Mouse (Mus musculus) MEL (cell line): ENCODE results near the gene Pabpn1l. TPM values are rescaled to one million over a fixed set of nuclear protein-coding genes. Genes with fewer than 3 reads are reported as not detected.

Source experiments
- DNase-seq: peaks from one replicate; pipeline ENCODE4 v3.0.0; 2011; ENCODE audit warnings: low read depth, low spot score
- H3K27ac ChIP-seq: 2 replicates; pipeline ENCODE4 v1.5.1; 2012; ENCODE audit warnings: low read depth, mild to moderate bottlenecking, control low read depth, low read length, moderate library complexity; ENCODE audit not compliant: control insufficient read depth
- H3K27me3 ChIP-seq, 2 experiments: fragments of 150-350 bp in 1 of 2; sonication (generic) in 1 of 2; 2 replicates each; pipeline ENCODE4 v1.6.1; 2012; ENCODE audit warnings: low read length in 2 of 2, mild to moderate bottlenecking in 2 of 2, improper control_type of control experiment in 1 of 2, moderate library complexity in 1 of 2; ENCODE audit not compliant: insufficient read depth in 2 of 2, control insufficient read depth in 1 of 2
- H3K36me3 ChIP-seq, 2 experiments: 2 replicates each; pipeline ENCODE4 v1.6.1; 2012 to 2014; ENCODE audit warnings: low read length in 2 of 2, improper control_type of control experiment in 1 of 2, inconsistent platforms in 1 of 2, mild to moderate bottlenecking in 1 of 2; ENCODE audit not compliant: insufficient read depth in 2 of 2, control insufficient read depth in 1 of 2
- H3K4me1 ChIP-seq, 2 experiments: fragments of 150-350 bp in 1 of 2; sonication (generic) in 1 of 2; 2 replicates each; pipeline ENCODE4 v1.6.1; 2012; ENCODE audit warnings: low read length in 2 of 2, improper control_type of control experiment in 1 of 2, mild to moderate bottlenecking in 1 of 2; ENCODE audit not compliant: insufficient read depth in 2 of 2, control insufficient read depth in 1 of 2
- H3K4me3 ChIP-seq, 2 experiments: fragments of 150-350 bp in 1 of 2; sonication (generic) in 1 of 2; 2 replicates each; pipeline ENCODE4 v1.5.1; 2012; ENCODE audit warnings: low read depth in 2 of 2, low read length in 2 of 2, mild to moderate bottlenecking in 2 of 2, moderate library complexity in 2 of 2, control low read depth in 1 of 2, improper control_type of control experiment in 1 of 2; ENCODE audit not compliant: control insufficient read depth in 1 of 2, insufficient read depth in 1 of 2
- H3K79me2 ChIP-seq: 2 replicates; pipeline ENCODE4 v1.6.1; 2012; ENCODE audit warnings: mild to moderate bottlenecking, low read length, moderate library complexity; ENCODE audit not compliant: control insufficient read depth, poor library complexity, insufficient read depth
- H3K9ac ChIP-seq: 2 replicates; pipeline ENCODE4 v1.6.1; 2012; ENCODE audit warnings: low read depth, mild to moderate bottlenecking, control low read depth, low read length, moderate library complexity; ENCODE audit not compliant: control insufficient read depth, poor library complexity, severe bottlenecking
- H3K9me3 ChIP-seq: fragments of 150-350 bp; sonication (generic); replicated peaks from 2 replicates; pipeline ENCODE4 v1.6.1; 2012; ENCODE audit warnings: mild to moderate bottlenecking, low read length, improper control_type of control experiment, moderate library complexity; ENCODE audit not compliant: insufficient read depth
- EP300 ChIP-seq, 2 experiments: IDR thresholded peaks; 2 replicates each; pipeline ENCODE4 v1.6.1; 2011; ENCODE audit warnings: improper control_type of control experiment in 2 of 2, low read length in 2 of 2, low read depth in 1 of 2, mild to moderate bottlenecking in 1 of 2
- HCFC1 ChIP-seq: IDR thresholded peaks from 2 replicates; pipeline ENCODE4 v1.6.1; 2012; ENCODE audit warnings: low read depth, mild to moderate bottlenecking, inconsistent platforms, low read length, improper control_type of control experiment, moderate library complexity
- JUND ChIP-seq: IDR thresholded peaks from 2 replicates; pipeline ENCODE4 v1.6.1; 2011; ENCODE audit warnings: low read depth, mild to moderate bottlenecking, improper control_type of control experiment, low read length
- MAFK ChIP-seq: IDR thresholded peaks from 2 replicates; pipeline ENCODE4 v1.6.1; 2011; ENCODE audit warnings: low read depth, mild to moderate bottlenecking, low read length, improper control_type of control experiment, borderline replicate concordance
- MAX ChIP-seq: IDR thresholded peaks from 2 replicates; pipeline ENCODE4 v1.6.1; 2011; ENCODE audit warnings: low read length, improper control_type of control experiment
- MAZ ChIP-seq: IDR thresholded peaks from 2 replicates; pipeline ENCODE4 v1.6.1; 2012; ENCODE audit warnings: low read depth, mild to moderate bottlenecking, inconsistent platforms, low read length, improper control_type of control experiment
- MEF2A ChIP-seq: IDR thresholded peaks from 2 replicates; pipeline ENCODE4 v1.6.1; 2014; ENCODE audit warnings: low read depth, mild to moderate bottlenecking, inconsistent platforms, low read length, improper control_type of control experiment; ENCODE audit not compliant: poor library complexity, insufficient replicate concordance, severe bottlenecking; ENCODE audit errors: extremely low read depth
- MXI1 ChIP-seq: IDR thresholded peaks from 2 replicates; pipeline ENCODE4 v1.6.1; 2011; ENCODE audit warnings: mild to moderate bottlenecking, low read depth, low read length, improper control_type of control experiment
- NELFE ChIP-seq: IDR thresholded peaks from 2 replicates; pipeline ENCODE4 v1.6.1; 2011; ENCODE audit warnings: low read depth, low read length, improper control_type of control experiment
- POLR2A ChIP-seq, 2 experiments: IDR thresholded peaks; 2 replicates each; pipeline ENCODE4 v1.6.1; 2011 to 2012; ENCODE audit warnings: low read length in 2 of 2, mild to moderate bottlenecking in 2 of 2, control low read depth in 1 of 2, improper control_type of control experiment in 1 of 2, low read depth in 1 of 2, moderate library complexity in 1 of 2; ENCODE audit not compliant: control insufficient read depth in 1 of 2, insufficient read depth in 1 of 2, poor library complexity in 1 of 2
- POLR2AphosphoS2 ChIP-seq: IDR thresholded peaks from 2 replicates; pipeline ENCODE4 v1.6.1; 2011; ENCODE audit warnings: low read length, improper control_type of control experiment
- POLR2AphosphoS5 ChIP-seq: IDR thresholded peaks from 2 replicates; pipeline ENCODE4 v1.6.1; 2012; ENCODE audit warnings: low read depth, borderline replicate concordance, mild to moderate bottlenecking, inconsistent platforms, low read length, moderate library complexity, mixed read lengths
- RAD21 ChIP-seq: IDR thresholded peaks from 2 replicates; pipeline ENCODE4 v1.6.1; 2011; ENCODE audit warnings: mild to moderate bottlenecking, low read depth, low read length, improper control_type of control experiment
- SIN3A ChIP-seq: IDR thresholded peaks from 2 replicates; pipeline ENCODE4 v1.6.1; 2012; ENCODE audit warnings: low read length, improper control_type of control experiment, inconsistent platforms
- SMC3 ChIP-seq: IDR thresholded peaks from 2 replicates; pipeline ENCODE4 v1.6.1; 2011; ENCODE audit warnings: low read depth, low read length, improper control_type of control experiment
- TBP ChIP-seq: IDR thresholded peaks from 2 replicates; pipeline ENCODE4 v1.8.0; 2011; ENCODE audit warnings: low read depth, low read length, improper control_type of control experiment
- TCF12 ChIP-seq: IDR thresholded peaks from 2 replicates; pipeline ENCODE4 v1.6.1; 2014; ENCODE audit warnings: low read depth, mild to moderate bottlenecking, inconsistent platforms, low read length, improper control_type of control experiment, moderate library complexity
- UBTF ChIP-seq: IDR thresholded peaks from 2 replicates; pipeline ENCODE4 v1.6.1; 2012; ENCODE audit warnings: low read depth, mild to moderate bottlenecking, inconsistent platforms, low read length, improper control_type of control experiment, moderate library complexity, borderline replicate concordance; ENCODE audit not compliant: insufficient read depth
- USF1 ChIP-seq: IDR thresholded peaks from 2 replicates; pipeline ENCODE4 v1.6.1; 2014; ENCODE audit warnings: low read depth, mild to moderate bottlenecking, inconsistent platforms, low read length, improper control_type of control experiment, moderate library complexity
- USF2 ChIP-seq, 2 experiments: IDR thresholded peaks; 2 replicates each; pipeline ENCODE4 v1.6.1; 2011 to 2012; ENCODE audit warnings: improper control_type of control experiment in 2 of 2, low read length in 2 of 2, borderline replicate concordance in 1 of 2, inconsistent platforms in 1 of 2, low read depth in 1 of 2, mild to moderate bottlenecking in 1 of 2; ENCODE audit not compliant: insufficient read depth in 1 of 2
- ZC3H11A ChIP-seq: IDR thresholded peaks from 2 replicates; pipeline ENCODE4 v1.6.1; 2012; ENCODE audit warnings: low read depth, mild to moderate bottlenecking, inconsistent platforms, low read length, improper control_type of control experiment
- polyA plus RNA-seq, 2 experiments: library from polyadenylated mRNA; stranded (reverse) in 1 of 2; unstranded in 1 of 2; fragments of >175 nt in 1 of 2; fragments of >200 nt in 1 of 2; gene quantifications; 2 replicates each; pipeline versions ENCODE4 v1.2.1 to v1.2.4; 2012; ENCODE audit warnings: low replicate concordance in 2 of 2, low read depth in 1 of 2; ENCODE audit not compliant: insufficient read length in 2 of 2, insufficient read depth in 1 of 2, missing spikeins in 1 of 2
- total RNA-seq: library from RNA; depleted of rRNA; stranded (reverse); fragments of 300-350 nt; gene quantifications from 2 replicates; pipeline ENCODE4 v1.2.3, GENCODE M21; 2012

The Pabpn1l gene
- total and polyA plus RNA-seq, 3 experiments, result 0.15 TPM; not detected in 2

GRCm38 (mm10) chr8:122656056-122656999, 33.8 kb upstream of the Pabpn1l start (continued):
- TF ChIP-seq MXI1 (no peak), POLR2AphosphoS2 (peak; percentile 30; the same call in 1 of the 2 replicates), ZC3H11A (no peak), USF1 (0 out of 2 replicates have a peak, but pooled peaks have one; percentile 26)
- TF ChIP-seq, all 39 proteins: peak for 11

DNA sequence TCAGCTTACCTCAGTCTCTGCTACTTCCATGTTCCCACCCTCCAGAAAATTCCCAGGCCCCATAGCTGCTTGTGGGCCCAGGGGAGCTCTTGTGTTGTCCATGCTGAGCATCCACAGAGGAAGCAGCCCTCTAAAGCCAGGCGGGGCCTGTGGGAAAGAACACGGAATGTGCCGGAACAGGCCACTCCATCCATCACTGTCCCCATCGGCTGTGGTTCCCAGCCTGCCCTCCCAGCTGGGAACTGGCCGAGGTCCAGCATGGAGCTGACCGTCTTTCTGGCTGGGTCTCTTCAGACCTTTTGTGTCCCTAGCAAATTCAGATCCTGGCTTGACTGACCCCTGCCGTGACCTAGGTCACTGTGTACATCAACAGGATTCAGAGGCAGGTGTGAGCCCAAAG, 32.2 kb upstream of the Pabpn1l start:
- peaks cover 12 to 26% of the 10 kb centered on the region in 2 experiments for H3K4me1 ChIP-seq

DNA sequence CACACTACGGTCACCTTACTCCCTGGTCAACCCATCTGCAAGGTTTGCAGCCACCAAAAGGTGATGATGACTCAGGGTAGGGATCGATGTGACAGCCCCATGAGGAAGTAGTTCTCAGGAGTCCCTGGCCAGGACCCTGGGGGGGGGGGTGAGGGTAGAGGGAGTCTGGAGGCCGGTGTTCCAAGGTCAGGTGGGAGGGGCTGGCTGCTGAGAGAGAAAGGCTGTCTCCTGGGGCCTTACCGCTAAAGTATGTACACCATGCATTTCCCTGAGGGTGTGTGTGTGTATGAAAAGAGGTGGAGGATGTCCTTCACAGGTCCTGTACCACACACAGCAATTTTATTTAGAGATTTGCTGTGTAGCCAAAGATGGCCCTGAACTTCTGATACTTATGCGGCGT, 30.1 kb upstream of the Pabpn1l start:
- peaks cover 12 to 32% of the 10 kb centered on the region in 2 experiments for H3K36me3 ChIP-seq
- TF ChIP-seq USF2 (IDR thresholded peaks at IDR 0.05; ENCODE audit: borderline replicate concordance in 1 of 2, insufficient read depth in 1 of 2, low read depth in 1 of 2, low read length in 2 of 2) (no peak), POLR2AphosphoS5 (no peak), MAFK (no peak), TCF12 (no peak), HCFC1 (no peak), MEF2A (no peak), POLR2A (IDR thresholded peaks at IDR 0.05; ENCODE audit: control insufficient read depth in 1 of 2, insufficient read depth in 1 of 2, low read depth in 1 of 2, low read length in 2 of 2, poor library complexity in 1 of 2) (no peak), EP300 (IDR thresholded peaks at IDR 0.05; ENCODE audit: low read depth in 1 of 2, low read length in 2 of 2) (no peak), USF1 (no peak)

More for the DNA sequence above, 32.2 kb upstream of the Pabpn1l start:
- Histone ChIP-seq H3K27me3 (no peaks in the 10 kb centered on the region), H3K9me3 (no peaks in the 10 kb centered on the region), H3K4me3 (no peak overlapping the region), H3K79me2 (peaks cover 44% of the 10 kb centered on the region), H3K9ac (no peak overlapping the region), H3K27ac (no peak overlapping the region), H3K36me3 (peaks cover 18 to 27% of the 10 kb centered on the region in 2 experiments)
- no peak for TF ChIP-seq MEF2A
- TF ChIP-seq MAX, result no peak
- TF ChIP-seq MAFK, result no peak
- no peak for TF ChIP-seq MAZ
- no peak for TF ChIP-seq UBTF
- TF ChIP-seq JUND, result no peak
- TF ChIP-seq RAD21, result no peak
- TF ChIP-seq SIN3A, result no peak
- TF ChIP-seq NELFE, result no peak
- no peak for TF ChIP-seq SMC3
- no peak for TF ChIP-seq EP300 (IDR thresholded peaks at IDR 0.05; ENCODE audit: low read depth in 1 of 2, low read length in 2 of 2)
- TF ChIP-seq USF2 (IDR thresholded peaks at IDR 0.05; ENCODE audit: borderline replicate concordance in 1 of 2, insufficient read depth in 1 of 2, low read depth in 1 of 2, low read length in 2 of 2), result no peak
- TF ChIP-seq TBP, result no peak
- no peak for DNase-seq

More for the DNA sequence above, 30.1 kb upstream of the Pabpn1l start:
- DNase-seq, result no peak
- no peaks in the 10 kb centered on the region for H3K27me3 ChIP-seq
- peaks cover 12 to 22% of the 10 kb centered on the region in 2 experiments for H3K4me1 ChIP-seq
- H3K9me3 ChIP-seq, result no peaks in the 10 kb centered on the region
- no peak overlapping the region for H3K4me3 ChIP-seq
- H3K79me2 ChIP-seq, result peaks cover 25% of the 10 kb centered on the region; the same call in 1 of the 2 replicates
- H3K27ac ChIP-seq, result no peak overlapping the region
- no peak overlapping the region for H3K9ac ChIP-seq
